Mouse (Mus musculus) granulocyte monocyte progenitor cell, adult 5-6 weeks (primary cell): ENCODE results near the gene Tmem254a. TPM values are rescaled to one million over a fixed set of nuclear protein-coding genes. Genes with fewer than 3 reads are reported as not detected.
"Not testable (repeated sequence)": the region's sequence is repeated elsewhere in the genome, so short reads cannot be mapped to it uniquely, and the experiment has no call there.

ENCODE experiments used
- ATAC-seq: replicated peaks from 2 replicates; pipeline ENCODE4 v1.8.0; 2016; ENCODE audit warnings: mild to moderate bottlenecking, moderate TSS enrichment, inconsistent platforms; ENCODE audit not compliant: poor library complexity, severe bottlenecking
- total RNA-seq, 2 experiments: library from RNA; stranded (forward) in 1 of 2; stranded (reverse) in 1 of 2; fragments of 200-712, 200-1000 nt in 1 of 2; fragments of >200 nt in 1 of 2; fragmentation: Nextera tagmentation in 1 of 2; gene quantifications; 2 replicates each; pipeline ENCODE4 v1.2.3; 2014 to 2017

The Tmem254a gene
- total RNA-seq (2014; fragmentation: Nextera tagmentation) (16.4 and 19.6 TPM in 2 replicates), total RNA-seq (2017) (0.21 and 0.95 TPM in 2 replicates)

GRCm38 (mm10) chr14:25927562-25927881, at the start of gene Tmem254a:
Tmem254a (minus strand) TSS chr14:25927672.
- peak; percentile 88 for ATAC-seq

GRCm38 (mm10) chr14:25957861-25958260, 30.4 kb upstream of the Tmem254a start:
- ATAC-seq, result 0 out of 2 replicates have a peak, but pooled peaks have one; percentile 17

- ATAC-seq, result not testable (repeated sequence)
Observed at GRCm38 (mm10) chr14:25938004-25938403, 10.5 kb upstream of the Tmem254a start, which contains the start of gene Cphx1. Cphx1 (plus strand) TSS chr14:25938304.

GRCm38 (mm10) chr14:25936867-25937630, 9.6 kb upstream of the Tmem254a start:
- ATAC-seq, result not testable (repeated sequence)

- peak; percentile 79 for ATAC-seq
Observed at GRCm38 (mm10) chr14:25926814-25927561, 484 bp downstream of the Tmem254a start.

GRCm38 (mm10) chr14:25918427-25919170, 8.9 kb downstream of the Tmem254a start:
- not testable (repeated sequence) for ATAC-seq

- ATAC-seq, result not testable (repeated sequence)
Observed at GRCm38 (mm10) chr14:25908976-25909375, 18.5 kb downstream of the Tmem254a start.

GRCm38 (mm10) chr14:25907272-25907671, 20.2 kb downstream of the Tmem254a start:
- peak; percentile 78 for ATAC-seq

GRCm38 (mm10) chr14:25905243-25905642, 22.2 kb downstream of the Tmem254a start:
- not testable (repeated sequence) for ATAC-seq

- ATAC-seq, result not testable (repeated sequence)
Observed at GRCm38 (mm10) chr14:25903000-25903399, 24.5 kb downstream of the Tmem254a start, which contains the start of gene Plac9a. Plac9a (minus strand) TSS chr14:25903100.

GRCm38 (mm10) chr14:25895686-25896085, 31.8 kb downstream of the Tmem254a start:
- not testable (repeated sequence) for ATAC-seq

GRCm38 (mm10) chr14:25894566-25894965, 32.9 kb downstream of the Tmem254a start:
- ATAC-seq, result not testable (repeated sequence)

- peak; percentile 77 for ATAC-seq
Observed at GRCm38 (mm10) chr14:25885886-25886285, 41.6 kb downstream of the Tmem254a start.

GRCm38 (mm10) chr14:25881769-25882168, 45.7 kb downstream of the Tmem254a start:
- ATAC-seq, result not testable (repeated sequence)

- not testable (repeated sequence) for ATAC-seq
Observed at GRCm38 (mm10) chr14:25876640-25877039, 50.8 kb downstream of the Tmem254a start.

Other genes with a start within 250 kb of the Tmem254a start
- gene Ppif, start 233.5 kb downstream of the Tmem254a start, total RNA-seq (2014; fragmentation: Nextera tagmentation), result 91.9 and 93.5 TPM in 2 replicates
- 21.8 and 23.8 TPM in 2 replicates for gene Ppif, start 233.5 kb downstream of the Tmem254a start, total RNA-seq (2017)
- gene Zcchc24, start 158.6 kb downstream of the Tmem254a start, total RNA-seq (2014; fragmentation: Nextera tagmentation), result 0.54 and 1.5 TPM in 2 replicates
- gene Zcchc24, start 158.6 kb downstream of the Tmem254a start, total RNA-seq (2017), result 1.3 and 1.6 TPM in 2 replicates
- 39.6 and 41.1 TPM in 2 replicates for gene Anxa11, start 85.5 kb downstream of the Tmem254a start, total RNA-seq (2014; fragmentation: Nextera tagmentation)
- 7.2 and 9.7 TPM in 2 replicates for gene Anxa11, start 85.5 kb downstream of the Tmem254a start, total RNA-seq (2017)
- not detected in 2 replicates for gene Plac9a, start 24.6 kb downstream of the Tmem254a start, total RNA-seq (2014; fragmentation: Nextera tagmentation)
- gene Plac9a, start 24.6 kb downstream of the Tmem254a start, total RNA-seq (2017), result not detected in 2 replicates
- not detected in 2 replicates for gene Cphx1, start 10.6 kb upstream of the Tmem254a start, total RNA-seq (2014; fragmentation: Nextera tagmentation)
- not detected in 2 replicates for gene Cphx1, start 10.6 kb upstream of the Tmem254a start, total RNA-seq (2017)
- not detected in 2 replicates for gene Duxbl1, start 50.9 kb upstream of the Tmem254a start, total RNA-seq (2014; fragmentation: Nextera tagmentation)
- not detected in 2 replicates for gene Duxbl1, start 50.9 kb upstream of the Tmem254a start, total RNA-seq (2017)
- not detected in 2 replicates for gene Gm9780, start 115.0 kb upstream of the Tmem254a start, total RNA-seq (2014; fragmentation: Nextera tagmentation)
- not detected in 2 replicates for gene Gm9780, start 115.0 kb upstream of the Tmem254a start, total RNA-seq (2017)
- gene Tmem254c, start 139.7 kb upstream of the Tmem254a start, total RNA-seq (2014; fragmentation: Nextera tagmentation), result 20.9 and 37.8 TPM in 2 replicates
- gene Tmem254c, start 139.7 kb upstream of the Tmem254a start, total RNA-seq (2017), result 28.1 and 32.1 TPM in 2 replicates
- gene Cphx2, start 153.8 kb upstream of the Tmem254a start, total RNA-seq (2014; fragmentation: Nextera tagmentation), result not detected in 2 replicates
- gene Cphx2, start 153.8 kb upstream of the Tmem254a start, total RNA-seq (2017), result not detected in 2 replicates
- gene Cphx3, start 154.6 kb upstream of the Tmem254a start, total RNA-seq (2014; fragmentation: Nextera tagmentation), result not detected in 2 replicates
- gene Cphx3, start 154.6 kb upstream of the Tmem254a start, total RNA-seq (2017), result not detected in 2 replicates
- gene Duxbl2, start 190.7 kb upstream of the Tmem254a start, total RNA-seq (2014; fragmentation: Nextera tagmentation), result not detected in 2 replicates
- gene Duxbl2, start 190.7 kb upstream of the Tmem254a start, total RNA-seq (2017), result not detected in 2 replicates